Mouse (Mus musculus) hematopoietic stem cell, adult 5-6 weeks (primary cell): ENCODE results near the gene Dnajb8. TPM values are rescaled to one million over a fixed set of nuclear protein-coding genes. Genes with fewer than 3 reads are reported as not detected.

Experiments used
- total RNA-seq: library from RNA; stranded (forward); fragments of 172-1452, 232-1000 nt; gene quantifications from 2 replicates; pipeline ENCODE4 v1.2.3, GENCODE M21; 2017

Dnajb8 gene
- total RNA-seq, 1 experiment from 2014 or later: not detected

Other genes with a start within 250 kb of the Dnajb8 start
- gene H1fx, start 240.6 kb upstream of the Dnajb8 start, total RNA-seq: 0.45 and 3.4 TPM in 2 replicates
- 73.6 and 77.2 TPM in 2 replicates for gene Rab7, start 177.0 kb upstream of the Dnajb8 start, total RNA-seq
- 120 and 155 TPM in 2 replicates for gene Rpn1, start 137.8 kb upstream of the Dnajb8 start, total RNA-seq
- 28.7 and 28.9 TPM in 2 replicates for gene Gata2, start 28.4 kb upstream of the Dnajb8 start, total RNA-seq
- 13.1 and 24.5 TPM in 2 replicates for gene Eefsec, start 224.3 kb downstream of the Dnajb8 start, total RNA-seq
- 154 and 242 TPM in 2 replicates for gene Ruvbl1, start 243.1 kb downstream of the Dnajb8 start, total RNA-seq